Mouse (Mus musculus) embryo, embryonic 9.5 days (tissue): ENCODE measurements around the gene Pank1.

ENCODE experiments used
- DNase-seq: peaks from one replicate; pipeline ENCODE4 v3.0.0-alpha.2; 2017; ENCODE audit errors: extremely low spot score

Pank1 gene

DNA sequence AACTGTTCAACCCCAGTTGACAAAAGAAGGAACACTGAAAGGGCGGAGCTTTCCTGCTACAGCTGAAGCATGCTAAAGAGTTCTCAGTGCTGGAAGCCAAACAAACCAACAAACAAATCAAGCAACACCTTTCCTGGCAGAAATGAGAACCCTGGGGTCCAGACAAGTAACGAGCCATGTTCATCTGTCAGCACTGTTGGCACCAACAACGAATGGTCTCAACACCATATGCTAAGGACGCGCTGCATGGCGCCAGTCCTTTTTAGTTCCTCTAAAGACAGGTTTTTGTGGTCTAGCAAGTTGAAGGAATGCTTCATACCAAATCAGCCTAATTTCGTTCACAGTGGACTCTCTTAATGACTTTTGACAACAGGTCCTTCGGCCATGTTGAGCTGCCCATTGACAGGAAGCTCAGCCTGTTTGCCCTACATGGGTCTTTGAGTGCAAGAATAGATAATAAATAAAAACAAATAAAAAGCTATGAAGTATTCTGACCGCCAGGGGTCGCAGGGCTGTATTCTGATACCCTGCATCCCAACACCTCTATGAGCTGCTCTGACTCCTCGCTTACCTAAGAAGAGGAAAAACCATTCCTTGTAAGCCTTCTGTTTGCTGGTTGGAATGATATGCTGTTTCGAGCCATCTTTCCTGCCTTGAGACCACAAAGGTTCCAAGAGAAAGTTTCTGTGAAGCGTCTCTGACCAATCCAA is 53.2 kb downstream of the Pank1 start:
- peak; percentile 15 for DNase-seq

DNA sequence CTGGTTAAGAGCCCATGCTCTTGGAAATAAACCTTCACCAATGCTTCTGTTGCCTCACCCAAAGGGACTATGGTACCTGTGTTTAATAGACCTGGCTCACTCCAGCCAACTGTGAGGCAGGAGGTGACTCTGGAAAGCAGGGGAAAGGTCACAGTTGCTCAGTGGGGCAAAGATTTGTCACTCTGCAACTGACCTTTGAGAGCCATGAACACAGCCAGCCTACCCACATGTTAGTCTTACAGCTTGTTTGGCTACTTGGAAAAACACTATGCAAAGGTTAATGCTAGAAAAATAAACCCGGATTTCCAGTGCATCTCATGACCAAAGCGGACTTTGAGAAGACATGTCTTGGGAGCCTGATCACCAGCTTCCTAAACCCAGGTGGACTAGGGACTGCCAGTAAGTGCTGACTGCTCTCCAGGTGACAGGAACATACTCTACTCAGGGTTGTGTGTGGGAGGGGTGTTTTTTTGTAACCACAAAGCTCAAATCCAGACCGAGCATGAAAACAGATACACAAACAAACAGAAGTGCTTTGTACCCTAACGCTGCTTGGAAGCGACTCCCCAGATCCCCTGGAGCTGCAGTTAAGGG is 59.6 kb downstream of the Pank1 start:
- DNase-seq, result no peak

DNA sequence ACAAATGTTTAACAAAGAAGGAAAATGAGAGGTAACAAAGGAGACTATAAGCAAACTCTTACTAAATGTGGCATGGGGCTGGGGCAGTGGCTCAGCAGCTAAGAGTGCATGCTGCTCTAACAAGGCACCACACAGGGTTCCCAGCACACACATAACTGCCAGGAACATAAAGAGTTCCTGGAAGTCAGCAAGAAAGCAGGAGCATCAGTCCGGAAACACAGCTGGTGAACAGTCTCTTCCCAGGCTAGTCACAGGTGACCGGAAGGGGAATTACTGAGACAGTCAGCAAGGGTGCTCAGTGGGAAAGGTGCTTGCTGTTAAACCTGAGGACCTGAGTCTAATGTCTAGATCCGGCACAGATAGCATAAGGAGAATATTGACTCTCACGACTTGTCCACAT is 63.9 kb downstream of the Pank1 start:
- DNase-seq, result no peak

DNA sequence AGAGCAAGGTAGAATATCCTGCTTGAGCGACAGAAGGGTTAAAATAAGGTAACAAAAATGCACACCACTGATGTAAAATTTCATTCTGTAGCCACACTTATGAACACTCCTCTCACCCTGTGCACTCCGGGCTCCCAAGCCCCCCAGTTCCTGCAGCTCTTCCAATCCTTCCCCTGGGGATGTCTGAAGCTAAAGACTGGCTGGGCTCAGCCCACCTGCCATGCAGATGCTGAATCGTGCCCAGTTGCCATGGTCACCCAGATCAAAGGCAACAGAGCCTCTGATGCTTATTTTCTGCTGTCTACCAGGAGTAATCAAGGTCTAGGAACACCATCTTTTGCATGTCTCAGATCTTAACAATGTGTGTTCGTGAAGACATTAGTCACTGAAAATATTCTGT is 64.6 kb downstream of the Pank1 start:
- DNase-seq, result no peak

DNA sequence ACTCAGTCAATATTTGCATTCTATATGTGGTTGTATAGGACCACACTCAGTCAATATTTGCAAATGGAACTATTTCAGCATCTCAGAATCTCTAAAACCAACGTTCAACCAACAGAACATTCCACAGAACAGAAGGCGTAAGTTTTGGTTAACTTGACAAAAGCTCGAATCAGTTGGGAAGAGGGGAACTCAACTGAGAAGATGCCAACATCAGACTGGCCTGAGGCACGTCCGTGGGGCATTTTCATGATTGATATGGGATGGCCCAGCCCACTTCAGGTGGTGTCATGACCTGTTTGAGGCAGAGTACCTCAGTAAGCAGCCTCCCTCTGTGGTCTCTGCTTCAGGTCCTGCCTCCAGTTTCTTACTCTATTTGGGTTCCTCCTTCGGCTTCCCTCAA is 65.3 kb downstream of the Pank1 start:
- DNase-seq, result no peak

DNA sequence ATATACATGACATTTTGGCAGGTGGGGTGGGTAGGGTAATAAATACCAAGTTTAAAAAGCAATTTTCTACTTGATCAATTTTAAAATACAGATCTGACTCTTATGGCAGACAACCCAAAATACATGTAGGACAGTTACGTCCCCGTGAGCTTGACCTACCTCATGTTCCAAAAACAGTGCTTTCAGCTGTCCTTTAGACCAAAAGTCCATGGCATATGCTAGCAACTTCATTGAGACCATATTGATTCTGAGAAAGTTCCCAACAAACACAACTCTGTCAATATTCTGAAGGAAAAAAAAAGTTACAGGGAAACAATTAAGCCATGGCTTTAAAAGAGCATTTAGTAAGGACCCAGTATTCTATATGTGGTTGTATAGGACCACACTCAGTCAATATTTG is 65.7 kb downstream of the Pank1 start:
- DNase-seq, result no peak

GRCm38 (mm10) chr19:34812711-34813110 is 66.5 kb downstream of the Pank1 start:
- no peak for DNase-seq

GRCm38 (mm10) chr19:34807173-34807572 is 72.1 kb downstream of the Pank1 start:
- DNase-seq, result no peak

DNA sequence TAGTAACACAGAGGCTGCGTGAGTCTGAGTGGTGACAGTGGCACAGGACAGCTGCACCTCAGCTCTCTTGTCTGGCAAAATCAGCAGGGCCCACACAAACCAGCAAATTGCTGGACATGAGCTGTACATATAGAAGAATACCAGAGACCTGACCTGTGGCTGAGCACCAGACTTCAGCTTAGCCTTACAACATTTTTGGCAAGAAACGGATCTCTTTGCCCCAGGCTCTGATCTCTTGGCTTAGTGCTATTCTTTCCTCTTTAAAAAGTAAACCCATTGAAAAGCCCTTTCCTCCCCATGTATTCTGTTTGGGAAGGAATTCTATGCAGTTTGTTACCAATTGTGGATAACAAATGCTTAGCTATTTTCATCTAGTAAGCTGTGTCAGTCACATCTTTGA is 74.2 kb downstream of the Pank1 start:
- DNase-seq, result no peak

- DNase-seq, result no peak
Measured at GRCm38 (mm10) chr19:34804531-34804930, 74.7 kb downstream of the Pank1 start.

- no peak for DNase-seq
Measured at GRCm38 (mm10) chr19:34803396-34803795, 75.9 kb downstream of the Pank1 start.

DNA sequence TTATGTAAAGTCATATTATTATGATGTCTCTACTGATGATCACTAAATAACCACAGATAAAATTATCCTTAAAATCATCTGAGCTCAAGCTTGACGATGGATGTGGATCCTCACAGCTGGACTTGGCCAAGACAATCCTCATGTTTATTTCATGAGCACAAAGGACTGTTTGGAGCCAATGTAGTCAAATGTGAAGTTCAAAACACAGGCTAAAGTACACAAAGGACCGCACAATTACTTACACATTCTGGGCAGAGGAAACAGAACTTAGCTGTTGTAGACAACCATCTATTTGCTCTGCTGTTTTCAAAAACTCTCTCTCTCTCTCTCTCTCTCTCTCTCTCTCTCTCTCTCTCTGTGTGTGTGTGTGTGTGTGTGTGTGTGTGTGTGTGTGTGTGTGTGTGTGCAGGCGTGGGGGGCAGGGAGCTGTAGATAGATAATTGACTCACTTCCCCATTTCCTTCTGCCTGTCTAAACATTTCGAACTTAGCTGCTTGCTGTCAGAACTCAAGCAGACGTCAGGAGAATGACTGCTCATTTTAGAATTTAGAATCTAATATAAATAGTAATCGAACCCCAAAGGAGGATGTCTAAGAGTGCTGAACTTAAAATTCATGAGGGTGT is 79.5 kb downstream of the Pank1 start:
- DNase-seq, result no peak

DNA sequence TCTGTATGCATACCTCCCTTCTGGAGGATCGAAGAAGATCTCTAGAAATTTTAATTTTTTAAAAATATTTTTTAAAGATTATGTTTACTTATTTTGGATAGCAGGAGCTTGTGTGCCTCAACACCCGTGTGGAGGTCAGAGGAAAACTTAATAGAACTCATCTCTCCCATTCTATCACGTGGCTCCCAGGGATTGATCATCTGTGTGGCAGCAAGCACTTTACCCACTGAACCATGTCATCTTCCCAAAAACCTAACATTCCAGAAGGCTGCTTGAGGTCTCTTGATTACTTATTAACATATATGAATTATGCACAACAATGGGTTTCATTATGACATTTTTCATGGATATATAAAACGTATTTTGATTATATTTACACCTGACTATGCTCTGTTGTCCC is 82.9 kb downstream of the Pank1 start:
- no peak for DNase-seq

GRCm38 (mm10) chr19:34782491-34782890 is 96.8 kb downstream of the Pank1 start:
- no peak for DNase-seq

DNA sequence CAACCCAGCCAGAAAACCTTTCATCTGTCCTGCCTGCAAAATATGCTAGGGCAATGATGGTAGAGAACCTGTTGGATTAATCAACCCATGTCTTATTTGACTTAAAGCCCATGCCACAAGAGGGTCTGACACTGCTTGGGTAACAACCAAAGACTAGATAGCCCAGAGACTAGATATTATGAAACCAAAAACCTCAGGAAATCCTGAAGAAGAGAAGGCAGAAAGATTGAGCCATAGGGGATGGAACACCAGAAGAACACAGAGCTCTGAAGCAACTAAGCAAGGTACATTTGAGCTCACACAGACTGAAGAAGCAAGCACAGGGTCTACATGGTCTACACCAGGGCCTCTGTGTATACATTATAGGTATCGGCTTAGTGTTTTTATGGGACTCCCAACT is 100.3 kb downstream of the Pank1 start:
- DNase-seq, result no peak

- DNase-seq, result no peak
Measured at GRCm38 (mm10) chr19:34778098-34778497, 101.2 kb downstream of the Pank1 start.

DNA sequence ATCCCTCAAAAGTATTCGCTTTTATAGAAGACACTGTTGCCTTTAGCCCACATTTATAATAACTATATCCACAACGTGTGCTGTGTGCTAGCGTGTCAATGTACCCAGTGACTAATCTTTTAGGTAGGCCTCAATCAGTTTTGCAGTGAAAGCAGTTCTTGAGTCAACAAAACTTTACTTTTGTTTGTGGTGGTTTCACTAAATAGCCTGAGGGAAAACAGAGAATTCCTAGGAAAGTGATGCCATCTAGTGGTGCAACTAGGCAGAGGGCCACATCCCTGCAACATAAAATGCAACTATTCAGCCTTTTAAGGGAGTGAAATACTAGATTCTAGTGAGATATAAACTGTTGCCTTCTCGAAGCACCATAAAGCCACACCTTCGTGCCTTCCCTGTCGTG is 106.5 kb downstream of the Pank1 start:
- DNase-seq, result peak; percentile 63

GRCm38 (mm10) chr19:34770764-34771163 is 108.5 kb downstream of the Pank1 start:
- no peak for DNase-seq

DNA sequence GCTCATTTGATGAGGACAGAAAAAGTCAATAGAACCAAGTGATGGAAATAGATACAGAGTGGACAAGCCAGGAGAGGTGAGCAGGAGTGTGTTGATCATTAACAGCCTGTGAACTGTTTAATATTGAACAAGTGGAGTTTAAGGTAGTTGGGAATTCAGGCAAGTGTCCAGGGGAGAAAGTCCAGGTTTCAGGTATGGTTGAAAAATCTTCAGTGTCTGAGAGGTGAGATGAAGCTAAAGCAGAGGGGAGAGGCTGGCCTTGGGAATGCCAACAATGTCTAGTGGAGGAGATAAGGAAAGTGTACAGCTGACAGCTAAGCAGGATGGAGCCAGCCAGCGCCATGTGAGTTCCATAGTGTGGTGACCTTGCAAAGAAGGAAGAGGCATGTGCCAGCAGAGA is 120.5 kb downstream of the Pank1 start:
- DNase-seq, result no peak
